Mouse (Mus musculus) urinary bladder, postnatal 14 days (tissue): ENCODE data around the gene Hcn3.
"Not testable (repeated sequence)": the region's sequence is repeated elsewhere in the genome, so short reads cannot be mapped to it uniquely, and the experiment has no call there.

Source experiments
- DNase-seq: peaks from one replicate; pipeline ENCODE4 v3.0.0; 2021; ENCODE audit warnings: low spot score

Hcn3 gene

GRCm38 (mm10) chr3:89181749-89182500 lies 21.9 kb upstream of the Hcn3 start:
- no peak for DNase-seq

DNA sequence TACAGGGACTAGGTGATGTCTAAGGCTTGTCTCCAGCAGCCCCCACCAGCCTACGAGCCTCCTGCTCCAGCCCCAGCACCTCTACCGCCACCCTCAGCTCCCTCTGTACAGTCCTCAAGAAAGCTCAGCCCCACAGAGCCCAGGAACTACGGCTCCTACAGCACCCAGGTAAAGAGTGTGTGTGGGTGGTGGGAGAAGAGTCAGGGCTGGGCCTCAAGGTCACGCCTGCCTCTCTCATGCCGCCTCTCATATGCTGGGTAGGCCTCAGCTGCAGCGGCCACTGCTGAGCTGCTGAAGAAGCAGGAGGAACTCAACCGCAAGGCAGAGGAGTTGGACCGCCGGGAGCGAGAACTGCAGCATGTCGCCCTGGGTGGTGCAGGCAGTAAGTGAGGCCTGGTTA lies 19.1 kb upstream of the Hcn3 start:
- no peak for DNase-seq

DNA sequence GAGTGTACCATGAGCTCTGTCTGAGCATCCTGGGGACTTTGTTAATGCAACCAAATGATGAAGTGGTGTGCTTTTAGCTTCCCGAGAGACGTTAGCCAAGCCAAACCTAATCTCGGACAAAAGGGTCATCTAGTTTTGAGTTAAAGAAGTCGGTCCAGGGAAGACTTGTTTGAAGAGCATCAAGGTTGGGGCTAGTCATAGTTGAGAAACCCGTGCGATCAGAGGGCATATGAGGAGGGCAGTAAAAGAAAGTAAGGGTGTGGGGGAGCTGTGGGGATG lies 18.1 kb upstream of the Hcn3 start:
- DNase-seq = no peak

DNA sequence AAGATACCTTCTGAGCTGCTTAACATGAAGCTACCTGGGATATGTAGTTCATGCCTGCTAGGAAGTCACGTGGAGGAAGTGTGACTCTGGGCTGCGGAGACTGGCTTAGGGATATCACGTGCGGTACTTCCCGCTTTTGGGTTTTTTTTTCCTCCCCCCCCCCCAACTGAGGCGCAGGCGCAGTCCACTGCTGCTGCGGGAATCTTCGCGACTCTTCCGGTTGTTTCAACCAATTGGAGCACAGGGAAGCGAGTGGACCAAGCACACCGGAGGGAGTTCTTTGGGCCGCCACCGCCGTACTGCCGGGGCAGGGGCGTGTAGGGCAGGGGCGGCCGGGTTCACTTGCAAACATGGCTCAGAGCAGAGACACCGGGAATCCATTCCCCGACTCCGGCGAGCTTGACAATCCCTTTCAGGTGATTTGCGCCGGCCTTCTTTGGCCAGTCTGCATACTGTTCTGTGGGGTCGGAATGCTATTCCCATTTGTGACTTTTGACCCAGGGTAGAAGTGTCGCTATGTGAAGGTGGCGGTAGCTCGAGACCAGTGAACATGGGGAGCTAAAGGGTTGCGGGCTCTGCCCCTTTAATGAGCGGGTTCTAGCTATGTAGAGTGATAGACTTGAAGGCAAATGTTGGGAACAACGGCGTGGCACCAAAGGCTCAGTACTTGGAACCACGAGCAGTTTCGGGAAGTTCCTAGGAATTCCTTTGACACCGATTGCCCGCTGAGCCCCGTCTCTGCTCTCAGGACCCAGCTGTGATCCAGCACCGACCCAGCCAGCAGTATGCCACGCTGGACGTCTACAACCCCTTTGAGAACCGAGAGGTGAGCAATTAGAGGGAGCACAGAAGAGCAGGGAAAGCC lies 17.5 kb upstream of the Hcn3 start, which contains the start of gene Scamp3:
Gene Scamp3 (plus strand): TSS at position 232 of the 865 bp plus-strand sequence.
- DNase-seq = peak; percentile 81

DNA sequence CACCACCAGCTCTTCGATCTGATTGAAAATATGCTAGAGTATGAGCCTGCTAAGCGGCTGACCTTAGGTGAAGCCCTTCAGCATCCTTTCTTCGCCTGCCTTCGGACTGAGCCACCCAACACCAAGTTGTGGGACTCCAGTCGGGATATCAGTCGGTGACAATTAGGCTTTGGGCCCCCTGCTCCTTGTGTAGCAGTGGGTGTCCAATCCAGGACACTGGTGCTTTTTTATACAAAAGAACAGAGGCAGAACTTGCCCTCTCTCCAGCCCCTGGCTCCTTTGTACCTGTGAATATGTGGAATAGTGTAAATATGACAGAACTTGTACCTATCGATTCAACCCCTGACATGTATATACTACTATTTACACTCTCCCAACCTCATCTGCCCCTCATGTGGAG lies 16.4 kb upstream of the Hcn3 start:
- DNase-seq = no peak

DNA sequence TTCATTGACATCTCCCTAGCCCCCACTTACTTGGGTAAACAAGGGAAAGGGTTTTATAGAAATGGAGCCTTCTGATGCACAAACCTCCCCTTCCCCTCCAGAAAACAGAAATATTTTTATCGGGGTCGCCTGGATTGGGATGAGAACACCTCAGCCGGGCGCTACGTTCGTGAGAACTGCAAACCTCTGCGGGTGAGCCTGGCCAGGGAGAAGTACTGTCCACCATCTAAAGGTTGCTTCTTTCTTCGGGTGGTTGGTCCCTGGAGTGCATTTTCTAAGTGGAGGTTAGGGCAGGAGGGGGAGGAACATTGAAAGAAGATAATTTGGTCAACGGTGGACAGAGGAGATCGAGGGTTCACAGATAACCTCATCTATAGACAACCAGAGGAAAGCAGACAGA lies 15.5 kb upstream of the Hcn3 start:
- DNase-seq = no peak

DNA sequence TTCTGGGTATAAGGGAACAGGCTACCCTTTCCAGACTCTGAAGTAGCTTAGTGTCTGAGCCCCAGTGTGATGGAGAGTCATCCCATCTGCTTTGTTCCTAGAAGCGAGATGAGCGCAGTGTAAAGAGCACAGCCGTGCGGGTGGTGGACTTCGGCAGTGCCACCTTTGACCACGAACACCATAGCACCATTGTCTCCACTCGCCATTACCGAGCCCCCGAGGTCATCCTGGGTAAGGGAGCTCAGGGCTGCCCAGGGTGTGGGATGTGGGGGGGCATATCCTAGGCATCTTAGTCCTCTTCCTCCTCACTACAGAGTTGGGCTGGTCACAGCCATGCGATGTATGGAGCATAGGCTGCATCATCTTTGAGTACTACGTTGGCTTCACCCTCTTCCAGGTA lies 14.8 kb upstream of the Hcn3 start:
- no peak for DNase-seq

GRCm38 (mm10) chr3:89166945-89167344 lies 6.9 kb upstream of the Hcn3 start:
- no peak for DNase-seq

GRCm38 (mm10) chr3:89165268-89165870 lies 5.4 kb upstream of the Hcn3 start:
- DNase-seq = no peak

GRCm38 (mm10) chr3:89164506-89165267 lies 4.7 kb upstream of the Hcn3 start, which contains the start of gene Clk2:
TSS of gene Clk2 (plus strand) at chr3:89164795.
- peak; percentile 95 for DNase-seq

- DNase-seq = no peak
These were observed 3.7 kb upstream of the Hcn3 start for GRCm38 (mm10) chr3:89163643-89164245.

GRCm38 (mm10) chr3:89163123-89163522 lies 3.1 kb upstream of the Hcn3 start:
- no peak for DNase-seq

DNA sequence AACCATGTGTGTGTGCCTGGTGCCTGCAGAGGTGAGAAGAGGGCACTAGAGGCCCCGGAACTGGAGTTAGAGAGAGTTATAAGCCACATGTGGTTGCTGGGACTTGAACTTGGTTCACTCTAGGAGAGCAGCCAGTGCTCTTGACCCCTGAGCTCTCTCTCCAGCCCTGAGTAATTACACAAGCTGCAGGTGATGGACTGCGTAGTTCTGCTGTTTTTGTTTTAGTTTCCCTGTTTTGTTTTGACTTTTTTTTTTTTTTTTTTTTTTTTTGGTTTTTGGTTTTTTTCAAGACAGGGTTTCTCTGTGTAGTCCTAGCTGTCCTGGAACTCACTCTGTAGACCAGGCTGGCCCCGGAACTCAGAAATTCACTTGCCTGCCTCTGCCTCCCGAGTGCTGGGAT lies 1.8 kb upstream of the Hcn3 start:
- no peak for DNase-seq

DNA sequence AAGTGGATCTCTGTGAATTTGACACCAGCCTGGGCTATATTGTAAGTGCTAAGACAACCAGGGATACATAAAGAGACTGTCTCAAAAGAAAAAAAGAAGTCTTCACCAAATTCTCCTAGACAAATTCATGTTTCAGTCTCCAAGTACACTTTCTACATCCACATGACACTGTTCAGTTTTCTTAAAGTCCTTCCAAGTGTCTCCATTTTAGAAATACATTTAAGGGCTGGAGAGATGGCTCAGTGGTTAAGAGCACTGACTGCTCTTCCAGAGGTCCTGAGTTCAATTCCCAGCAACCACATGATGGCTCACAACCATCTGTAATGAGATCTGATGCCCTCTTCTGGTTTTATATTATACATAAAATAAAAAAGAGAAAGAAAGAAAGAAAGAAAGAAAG lies 1.2 kb upstream of the Hcn3 start:
- DNase-seq = not testable (repeated sequence)

DNA sequence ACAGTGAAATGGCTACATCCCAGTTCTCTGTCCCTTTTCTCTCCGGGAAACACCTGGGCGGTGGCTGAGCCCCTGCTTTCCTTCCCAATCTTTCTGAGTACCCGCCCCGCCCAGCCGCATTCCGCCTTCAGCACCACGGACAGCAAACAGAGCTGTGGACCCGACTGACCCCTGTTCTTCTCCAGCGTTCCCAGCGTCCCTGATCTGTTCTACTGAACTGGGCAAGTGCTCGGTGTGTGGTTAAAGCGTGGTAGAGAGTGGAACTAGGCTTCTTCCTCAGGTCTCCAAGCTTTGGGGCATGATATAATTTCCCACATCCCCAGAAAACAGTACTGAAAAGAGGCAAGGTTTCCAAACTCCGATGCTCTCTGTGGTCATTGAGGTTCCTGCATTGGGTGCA lies 785 bp downstream of the Hcn3 start:
- peak; percentile 72 for DNase-seq

DNA sequence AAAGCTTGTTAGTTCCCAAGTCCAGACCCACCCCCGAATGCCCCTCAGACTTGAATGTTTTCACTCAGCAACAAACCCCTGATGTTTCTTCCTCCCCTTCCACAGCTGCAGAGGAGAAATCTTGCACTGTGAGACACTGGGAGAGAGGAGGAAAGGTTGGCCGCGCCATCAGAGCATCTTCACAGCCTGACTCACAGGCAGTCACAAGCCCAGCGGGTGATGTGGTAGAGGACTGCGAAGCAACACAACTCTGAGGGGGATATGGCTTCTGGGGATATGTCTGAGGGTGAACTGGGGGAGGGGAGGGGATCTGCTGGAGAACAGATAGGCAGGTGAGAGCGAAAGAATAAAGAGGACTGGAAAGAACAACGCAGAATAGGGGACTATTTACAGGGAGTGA lies 1.3 kb downstream of the Hcn3 start:
- no peak for DNase-seq

DNA sequence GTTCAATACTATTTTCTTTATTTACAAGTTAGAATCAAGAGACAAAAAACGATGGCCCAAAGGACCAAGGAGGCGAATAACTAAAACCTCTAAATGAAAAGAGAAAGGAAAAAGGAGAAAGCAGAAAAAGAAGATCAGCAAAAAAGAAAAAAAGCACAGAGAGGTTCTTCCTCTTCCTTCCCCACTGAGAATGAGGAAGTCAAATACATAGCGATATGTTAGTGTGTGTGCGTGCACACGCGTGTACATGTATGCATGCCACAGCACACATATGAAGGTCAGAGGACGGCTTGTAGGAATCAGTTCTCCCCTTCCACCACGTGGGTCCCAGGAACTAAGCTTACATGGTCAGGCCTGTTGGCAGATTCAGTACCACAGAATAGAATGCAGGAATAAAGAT lies 3.0 kb downstream of the Hcn3 start:
- DNase-seq = no peak

DNA sequence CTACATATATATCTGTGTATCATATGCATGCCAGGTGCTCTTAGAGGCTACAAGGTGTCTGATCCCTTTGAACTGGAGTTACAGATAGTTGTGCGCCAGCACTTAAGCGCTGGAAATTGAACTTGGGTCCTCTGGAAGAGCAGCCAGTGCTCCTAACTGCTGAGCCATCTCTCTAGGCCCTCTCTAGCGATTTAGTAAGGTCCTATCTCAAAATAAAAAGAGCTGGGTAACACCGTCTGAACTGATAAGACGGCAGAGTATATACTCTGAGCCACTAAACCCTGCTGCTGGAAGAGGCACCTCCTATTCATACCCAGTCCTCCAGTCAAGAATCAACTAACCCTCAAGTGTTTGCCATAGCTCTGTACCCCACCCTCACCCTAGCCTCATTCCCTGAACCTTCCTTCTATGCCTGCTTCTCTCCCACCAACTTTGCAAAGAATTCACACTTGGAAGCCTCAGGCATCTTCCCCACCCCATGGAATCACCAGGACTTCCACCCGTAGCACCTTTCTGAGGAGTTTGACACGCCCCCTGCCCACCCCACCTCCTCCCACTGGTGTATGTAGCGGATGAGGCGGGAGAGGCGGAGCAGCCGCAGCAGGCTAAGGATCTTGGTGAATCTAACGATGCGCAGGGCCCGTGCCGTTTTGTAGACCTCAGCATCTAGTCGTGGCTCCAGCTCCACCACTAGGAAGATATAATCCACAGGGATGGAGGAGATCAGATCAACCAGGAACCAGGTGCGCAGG lies 7.7 kb downstream of the Hcn3 start:
- DNase-seq = no peak

GRCm38 (mm10) chr3:89148567-89148966 lies 11.4 kb downstream of the Hcn3 start:
- no peak for DNase-seq

GRCm38 (mm10) chr3:89147979-89148311 lies 12.1 kb downstream of the Hcn3 start:
- DNase-seq = no peak
